ENCODE assay signal across 30 mouse cellular contexts in genomic region chr11:96843627-96844026, GRCm38 (mm10).
"Had no signal": no experiment of that assay in that cellular context is flagged by ENCODE, and none has a peak within 500 bp of the region (broad histone marks: within the 10 kb centered on the region; RNA-seq: fewer than 3 reads in every experiment).

No protein-coding gene starts in this region.

- H3K4me1 ChIP-seq: limb, embryonic 15.5 days; liver, embryonic 12.5 days; liver, embryonic 13.5 days; liver, embryonic 15.5 days; lung, embryonic 15.5 days; midbrain, embryonic 15.5 days had no signal

- H3K27ac ChIP-seq: limb, embryonic 10.5 days; limb, embryonic 12.5 days; limb, embryonic 13.5 days; limb, embryonic 15.5 days; liver, embryonic 12.5 days; liver, embryonic 13.5 days; liver, embryonic 14.5 days; liver, embryonic 15.5 days; lung, embryonic 15.5 days; macrophage; midbrain, embryonic 10.5 days; midbrain, embryonic 12.5 days; midbrain, embryonic 13.5 days; midbrain, embryonic 15.5 days; neural tube, embryonic 12.5 days had no signal

- H3K9ac ChIP-seq: limb, embryonic 12.5 days; limb, embryonic 13.5 days; limb, embryonic 15.5 days; liver, embryonic 12.5 days; liver, embryonic 13.5 days; liver, embryonic 14.5 days; liver, embryonic 15.5 days; liver, postnatal 0 days; lung, embryonic 14.5 days; lung, embryonic 15.5 days; midbrain, embryonic 12.5 days; midbrain, embryonic 13.5 days; midbrain, embryonic 15.5 days; neural tube, embryonic 12.5 days had no signal

- DNase-seq: left cerebral cortex, postnatal 4 days; liver; liver, embryonic 13.5 days; liver, postnatal 0 days; lung, adult 18-20 months; lung, adult 2 months; lung, embryonic 14.5 days; lung, postnatal 10 days; lung, postnatal 14 days; lung, postnatal 36 days; lung, postnatal 4 days; midbrain, embryonic 14.5 days had no signal

- H3K4me3 ChIP-seq: limb, embryonic 10.5 days; limb, embryonic 12.5 days; limb, embryonic 13.5 days; limb, embryonic 15.5 days; liver, embryonic 12.5 days; liver, embryonic 13.5 days; liver, embryonic 15.5 days; lung, embryonic 15.5 days; megakaryocyte, embryonic 14.5 days; midbrain, embryonic 10.5 days; midbrain, embryonic 12.5 days; midbrain, embryonic 13.5 days; midbrain, embryonic 15.5 days; myocyte; neural tube, embryonic 12.5 days had no signal

- H3K36me3 ChIP-seq: limb, embryonic 10.5 days; limb, embryonic 12.5 days; limb, embryonic 13.5 days; limb, embryonic 15.5 days; liver, embryonic 12.5 days; liver, embryonic 13.5 days; liver, embryonic 15.5 days; lung, embryonic 15.5 days; midbrain, embryonic 10.5 days; midbrain, embryonic 12.5 days; midbrain, embryonic 13.5 days; midbrain, embryonic 15.5 days; neural tube, embryonic 12.5 days had no signal

- H3K9me3 ChIP-seq: limb, embryonic 10.5 days; limb, embryonic 12.5 days; limb, embryonic 13.5 days; limb, embryonic 15.5 days; liver, embryonic 12.5 days; liver, embryonic 13.5 days; liver, embryonic 15.5 days; lung, embryonic 15.5 days; midbrain, embryonic 10.5 days; midbrain, embryonic 12.5 days; midbrain, embryonic 13.5 days; midbrain, embryonic 15.5 days; neural tube, embryonic 12.5 days had no signal

- H3K27me3 ChIP-seq: limb, embryonic 13.5 days; limb, embryonic 15.5 days; midbrain, embryonic 12.5 days; midbrain, embryonic 15.5 days; neural tube, embryonic 12.5 days had no signal

- H3K4me2 ChIP-seq: limb, embryonic 12.5 days; limb, embryonic 13.5 days; limb, embryonic 15.5 days; liver, embryonic 11.5 days; liver, embryonic 12.5 days; liver, embryonic 13.5 days; liver, embryonic 15.5 days; lung, embryonic 14.5 days; lung, embryonic 15.5 days; midbrain, embryonic 11.5 days; midbrain, embryonic 12.5 days; midbrain, embryonic 13.5 days; midbrain, embryonic 15.5 days; neural tube, embryonic 12.5 days had no signal
